Mouse (Mus musculus): ENCODE results near the gene Dhx35. TPM values are rescaled to one million over a fixed set of nuclear protein-coding genes. Genes with fewer than 3 reads are reported as not detected.

The Dhx35 gene
- polyA plus RNA-seq, 1 experiment from 2014 or later: 7.5 TPM

GRCm38 (mm10) chr2:158861115-158861514 is 66.5 kb downstream of the Dhx35 start:
- no peak overlapping the region for H3K27ac ChIP-seq (ENCODE audit: low read depth, low read length)
- no peak for TF ChIP-seq CTCF (IDR thresholded peaks at IDR 0.05; ENCODE audit: low read depth)
- H3K4me2 ChIP-seq (replicated peaks; ENCODE audit: low read depth): no peak overlapping the region
- no peaks in the 10 kb centered on the region for H3K9me3 ChIP-seq (ENCODE audit: control insufficient read depth)
- peaks cover 12% of the 10 kb centered on the region; the same call in 1 of the 2 replicates for H3K4me1 ChIP-seq (replicated peaks; ENCODE audit: control insufficient read depth, insufficient read depth, low read length)
- no peak overlapping the region for H3K4me3 ChIP-seq (ENCODE audit: low read depth, low read length)
- no peaks in the 10 kb centered on the region for H3K27me3 ChIP-seq (replicated peaks; ENCODE audit: control insufficient read depth, insufficient read depth, low read length)
- 74% methylated on average over 2 of the region's 2 CpGs for WGBS
- H3K36me3 ChIP-seq (ENCODE audit: control insufficient read depth, insufficient read depth): no peaks in the 10 kb centered on the region
- no peak overlapping the region for H3K9ac ChIP-seq (ENCODE audit: low read depth, low read length)
- no peak for ATAC-seq

GRCm38 (mm10) chr2:158863341-158864125 is 68.9 kb downstream of the Dhx35 start:
- no peaks in the 10 kb centered on the region for H3K36me3 ChIP-seq (ENCODE audit: control insufficient read depth, insufficient read depth)
- no peak overlapping the region for H3K9ac ChIP-seq (ENCODE audit: low read depth, low read length)
- no peak overlapping the region; the same call in 1 of the 2 replicates for H3K4me2 ChIP-seq (replicated peaks; ENCODE audit: low read depth)
- H3K4me1 ChIP-seq (replicated peaks; ENCODE audit: control insufficient read depth, insufficient read depth, low read length): peaks cover 2% of the 10 kb centered on the region; the same call in 1 of the 2 replicates
- peak; percentile 100 for TF ChIP-seq CTCF (IDR thresholded peaks at IDR 0.05; ENCODE audit: low read depth)
- no peak overlapping the region for H3K4me3 ChIP-seq (ENCODE audit: low read depth, low read length)
- ATAC-seq: peak; percentile 48
- no peaks in the 10 kb centered on the region for H3K27me3 ChIP-seq (replicated peaks; ENCODE audit: control insufficient read depth, insufficient read depth, low read length)
- no peak overlapping the region for H3K27ac ChIP-seq (ENCODE audit: low read depth, low read length)
- no peaks in the 10 kb centered on the region for H3K9me3 ChIP-seq (ENCODE audit: control insufficient read depth)
- WGBS: 26% methylated on average over 11 of the region's 11 CpGs

GRCm38 (mm10) chr2:158864126-158864458 is 69.5 kb downstream of the Dhx35 start:
- Histone ChIP-seq H3K4me3 (ENCODE audit: low read depth, low read length) (no peak overlapping the region), H3K9me3 (ENCODE audit: control insufficient read depth) (no peaks in the 10 kb centered on the region), H3K4me1 (replicated peaks; ENCODE audit: control insufficient read depth, insufficient read depth, low read length) (peaks cover 2% of the 10 kb centered on the region; the same call in 1 of the 2 replicates), H3K9ac (ENCODE audit: low read depth, low read length) (no peak overlapping the region), H3K4me2 (replicated peaks; ENCODE audit: low read depth) (no peak overlapping the region), H3K27ac (ENCODE audit: low read depth, low read length) (no peak overlapping the region), H3K27me3 (replicated peaks; ENCODE audit: control insufficient read depth, insufficient read depth, low read length) (no peaks in the 10 kb centered on the region), H3K36me3 (ENCODE audit: control insufficient read depth, insufficient read depth) (no peaks in the 10 kb centered on the region)
- TF ChIP-seq CTCF (IDR thresholded peaks at IDR 0.05; ENCODE audit: low read depth): no peak
- ATAC-seq: no peak
- 81% methylated on average over 4 of the region's 4 CpGs for WGBS

GRCm38 (mm10) chr2:158865358-158865757 is 70.8 kb downstream of the Dhx35 start:
- no peak overlapping the region for H3K4me2 ChIP-seq (replicated peaks; ENCODE audit: low read depth)
- ATAC-seq: no peak; the same call in 1 of the 2 replicates
- 21% methylated on average over 10 of the region's 10 CpGs for WGBS

GRCm38 (mm10) chr2:158886571-158886970 is 92.0 kb downstream of the Dhx35 start:
- Histone ChIP-seq H3K27ac (ENCODE audit: low read depth, low read length) (no peak overlapping the region), H3K36me3 (ENCODE audit: control insufficient read depth, insufficient read depth) (no peaks in the 10 kb centered on the region), H3K9ac (ENCODE audit: low read depth, low read length) (no peak overlapping the region), H3K4me1 (replicated peaks; ENCODE audit: control insufficient read depth, insufficient read depth, low read length) (no peaks in the 10 kb centered on the region), H3K4me2 (replicated peaks; ENCODE audit: low read depth) (no peak overlapping the region), H3K4me3 (ENCODE audit: low read depth, low read length) (no peak overlapping the region), H3K27me3 (replicated peaks; ENCODE audit: control insufficient read depth, insufficient read depth, low read length) (no peaks in the 10 kb centered on the region), H3K9me3 (ENCODE audit: control insufficient read depth) (no peaks in the 10 kb centered on the region)
- ATAC-seq: no peak
- 51% methylated on average over 6 of the region's 6 CpGs for WGBS
- TF ChIP-seq CTCF (IDR thresholded peaks at IDR 0.05; ENCODE audit: low read depth): peak; percentile 69

More at GRCm38 (mm10) chr2:158865358-158865757, 70.8 kb downstream of the Dhx35 start:
- no peak overlapping the region for H3K4me3 ChIP-seq (ENCODE audit: low read depth, low read length)
- no peak overlapping the region for H3K9ac ChIP-seq (ENCODE audit: low read depth, low read length)
- no peak overlapping the region for H3K27ac ChIP-seq (ENCODE audit: low read depth, low read length)
- H3K27me3 ChIP-seq (replicated peaks; ENCODE audit: control insufficient read depth, insufficient read depth, low read length): no peaks in the 10 kb centered on the region
- H3K4me1 ChIP-seq (replicated peaks; ENCODE audit: control insufficient read depth, insufficient read depth, low read length): no peaks in the 10 kb centered on the region; the same call in 1 of the 2 replicates
- H3K36me3 ChIP-seq (ENCODE audit: control insufficient read depth, insufficient read depth): no peaks in the 10 kb centered on the region
- no peaks in the 10 kb centered on the region for H3K9me3 ChIP-seq (ENCODE audit: control insufficient read depth)
- TF ChIP-seq CTCF (IDR thresholded peaks at IDR 0.05; ENCODE audit: low read depth): peak; percentile 98

- Histone ChIP-seq H3K36me3 (ENCODE audit: control insufficient read depth, insufficient read depth) (no peaks in the 10 kb centered on the region), H3K27ac (ENCODE audit: low read depth, low read length) (no peak overlapping the region), H3K4me2 (replicated peaks; ENCODE audit: low read depth) (no peak overlapping the region), H3K27me3 (replicated peaks; ENCODE audit: control insufficient read depth, insufficient read depth, low read length) (no peaks in the 10 kb centered on the region), H3K4me1 (replicated peaks; ENCODE audit: control insufficient read depth, insufficient read depth, low read length) (no peaks in the 10 kb centered on the region), H3K9me3 (ENCODE audit: control insufficient read depth) (no peaks in the 10 kb centered on the region), H3K4me3 (ENCODE audit: low read depth, low read length) (no peak overlapping the region), H3K9ac (ENCODE audit: low read depth, low read length) (no peak overlapping the region)
- TF ChIP-seq CTCF (IDR thresholded peaks at IDR 0.05; ENCODE audit: low read depth): no peak
- WGBS: 85% methylated on average over 5 of the region's 5 CpGs
- no peak for ATAC-seq
Measured at GRCm38 (mm10) chr2:158888531-158888930, 93.9 kb downstream of the Dhx35 start.
